Mouse (Mus musculus) midbrain, embryonic 14.5 days (tissue): Measurements from ENCODE around the gene Exoc3l. TPM values are rescaled to one million over a fixed set of nuclear protein-coding genes. Genes with fewer than 3 reads are reported as not detected.

Source experiments
- ATAC-seq: fragments of 200-750 bp; cut with Nextera tagmentation; 2 replicates; pipeline ENCODE4 v1.8.0; 2017; ENCODE audit warnings: moderate number of reproducible peaks, moderate library complexity; ENCODE audit not compliant: low FRiP score, low TSS enrichment
- DNase-seq: peaks from one replicate; pipeline ENCODE4 v3.0.0-alpha.2; 2015
- H3K27ac ChIP-seq: fragments of 300-500 bp; sonication (generic); replicated peaks from 2 replicates; pipeline ENCODE4 v1.5.1; 2014; ENCODE audit warnings: mild to moderate bottlenecking, low read depth, low read length, moderate library complexity
- H3K27me3 ChIP-seq: fragments of 300-500 bp; sonication (generic); 2 replicates; pipeline ENCODE4 v1.6.1; 2014; ENCODE audit warnings: low read length, control low read depth, mixed read lengths; ENCODE audit not compliant: control insufficient read depth, insufficient read depth
- H3K36me3 ChIP-seq: fragments of 300-500 bp; sonication (generic); 2 replicates; pipeline ENCODE4 v1.6.1; 2014; ENCODE audit warnings: low read length, control low read depth; ENCODE audit not compliant: control insufficient read depth, insufficient read depth
- H3K4me1 ChIP-seq: fragments of 300-500 bp; sonication (generic); 2 replicates; pipeline ENCODE4 v1.6.1; 2014; ENCODE audit warnings: mild to moderate bottlenecking, antibody characterized with exemption, low read length, control low read depth; ENCODE audit not compliant: control insufficient read depth, insufficient read depth
- H3K4me2 ChIP-seq: fragments of 300-500 bp; sonication (generic); 2 replicates; pipeline ENCODE4 v1.6.1; 2014; ENCODE audit warnings: mild to moderate bottlenecking, low read length, moderate library complexity
- H3K4me3 ChIP-seq: fragments of 300-500 bp; sonication (generic); replicated peaks from 2 replicates; pipeline ENCODE4 v1.5.1; 2014; ENCODE audit warnings: low read depth, low read length
- H3K9ac ChIP-seq: fragments of 300-500 bp; sonication (generic); replicated peaks from 2 replicates; pipeline ENCODE4 v1.6.1; 2014; ENCODE audit warnings: mild to moderate bottlenecking, low read length, moderate library complexity
- H3K9me3 ChIP-seq: fragments of 300-500 bp; sonication (generic); 2 replicates; pipeline ENCODE4 v1.6.1; 2016; ENCODE audit warnings: low read length, control low read depth, mixed read lengths; ENCODE audit not compliant: control insufficient read depth
- WGBS: fragments of 180-500 bp; shearing (Covaris S2); extraction: QIAGEN DNeasy Blood & Tissue Kit; methylation state at CpG from one replicate; pipeline ENCODE4 v1.1.7; 2014; 5-methylcytosine and 5-hydroxymethylcytosine counted together
- polyA plus RNA-seq: library from polyadenylated mRNA; unstranded; fragments of >200 nt; fragmentation: Nextera tagmentation; extraction: Ambion mirVana; gene quantifications from 2 replicates; pipeline ENCODE4 v1.2.1, GENCODE M21; 2014

Exoc3l gene
- polyA plus RNA-seq, 1 experiment from 2014 or later, result 13.1 TPM

DNA sequence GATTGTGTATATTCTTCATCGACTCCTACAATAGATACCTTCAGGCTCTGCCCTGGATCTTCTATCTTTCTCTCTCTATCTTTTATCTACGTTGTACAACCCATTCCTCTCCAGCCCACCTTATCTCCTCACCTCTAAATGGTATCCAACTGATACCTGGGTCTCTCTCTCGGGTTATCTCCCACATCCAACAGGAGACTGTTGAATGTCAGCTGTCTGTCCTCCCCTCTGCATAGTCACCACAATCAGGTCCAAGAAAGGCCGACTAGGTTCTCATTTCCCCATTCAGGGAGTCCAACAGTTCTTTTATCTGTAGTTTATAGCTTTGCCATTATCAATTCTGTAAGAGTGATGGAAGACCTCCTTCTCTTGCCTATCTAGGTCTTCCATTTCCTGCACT, 13.7 kb downstream of the Exoc3l start:
- 91% methylated on average over 4 of the region's 4 CpGs for WGBS
- Histone ChIP-seq H3K4me2 (no peak overlapping the region), H3K4me1 (peaks cover 26% of the 10 kb centered on the region), H3K9ac (no peak overlapping the region), H3K4me3 (no peak overlapping the region), H3K36me3 (peaks cover 53% of the 10 kb centered on the region), H3K9me3 (no peaks in the 10 kb centered on the region), H3K27ac (no peak overlapping the region), H3K27me3 (peaks cover 27% of the 10 kb centered on the region)
- no peak for ATAC-seq
- no peak for DNase-seq

DNA sequence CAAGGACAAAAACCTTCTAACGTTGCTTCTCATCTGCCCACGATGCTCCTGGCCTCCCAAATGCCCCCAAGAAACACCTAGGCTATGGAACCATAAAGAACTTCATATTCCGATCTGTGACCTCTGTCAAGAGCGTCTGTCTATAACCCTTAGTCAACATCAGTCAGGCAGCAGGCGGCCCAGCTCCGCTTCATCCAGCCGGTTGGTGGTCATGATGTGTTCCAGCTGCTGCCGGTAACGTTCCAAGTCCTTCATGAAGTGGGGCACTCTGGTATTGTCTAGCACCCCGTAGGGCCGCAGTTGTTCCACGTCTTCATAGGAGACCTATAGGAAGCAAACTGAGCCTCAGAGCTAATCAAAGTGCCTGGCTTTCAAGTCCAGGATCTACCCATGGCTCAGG, 14.1 kb downstream of the Exoc3l start:
- WGBS, result 90% methylated on average over 12 of the region's 12 CpGs
- DNase-seq (no peak), ATAC-seq (no peak)
- no peak overlapping the region for H3K4me2 ChIP-seq
- H3K27me3 ChIP-seq, result peaks cover 31% of the 10 kb centered on the region
- peaks cover 53% of the 10 kb centered on the region for H3K36me3 ChIP-seq
- no peaks in the 10 kb centered on the region for H3K9me3 ChIP-seq
- no peak overlapping the region for H3K9ac ChIP-seq
- no peak overlapping the region for H3K27ac ChIP-seq
- peaks cover 22% of the 10 kb centered on the region for H3K4me1 ChIP-seq
- H3K4me3 ChIP-seq, result no peak overlapping the region

DNA sequence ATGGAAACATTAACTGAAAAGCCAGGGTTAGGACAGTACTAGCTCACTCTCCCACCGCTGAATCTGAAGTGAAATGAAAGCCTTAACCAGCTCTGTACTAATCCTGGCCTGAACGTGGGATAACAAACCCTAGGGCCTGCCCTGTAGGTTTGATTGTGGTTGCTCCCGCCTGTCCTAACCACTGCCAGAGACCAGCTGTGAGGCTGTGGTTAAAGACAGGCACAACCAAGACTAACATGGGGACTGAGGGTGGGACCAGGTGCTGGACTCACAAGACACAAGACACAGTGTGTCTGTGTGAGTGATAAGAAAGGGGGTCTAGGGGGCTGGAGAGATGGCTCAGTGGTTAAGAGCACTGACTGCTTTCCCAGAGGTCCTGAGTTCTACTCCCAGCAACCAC, 15.3 kb downstream of the Exoc3l start:
- no peak overlapping the region for H3K4me3 ChIP-seq
- DNase-seq (no peak), ATAC-seq (no peak)
- H3K9me3 ChIP-seq, result no peaks in the 10 kb centered on the region
- H3K27me3 ChIP-seq, result peaks cover 39% of the 10 kb centered on the region
- WGBS, result 62% methylated on average over 3 of the region's 3 CpGs
- peaks cover 18% of the 10 kb centered on the region; the same call in 1 of the 2 replicates for H3K4me1 ChIP-seq
- peaks cover 52% of the 10 kb centered on the region for H3K36me3 ChIP-seq
- no peak overlapping the region for H3K27ac ChIP-seq
- H3K9ac ChIP-seq, result no peak overlapping the region
- H3K4me2 ChIP-seq, result no peak overlapping the region

DNA sequence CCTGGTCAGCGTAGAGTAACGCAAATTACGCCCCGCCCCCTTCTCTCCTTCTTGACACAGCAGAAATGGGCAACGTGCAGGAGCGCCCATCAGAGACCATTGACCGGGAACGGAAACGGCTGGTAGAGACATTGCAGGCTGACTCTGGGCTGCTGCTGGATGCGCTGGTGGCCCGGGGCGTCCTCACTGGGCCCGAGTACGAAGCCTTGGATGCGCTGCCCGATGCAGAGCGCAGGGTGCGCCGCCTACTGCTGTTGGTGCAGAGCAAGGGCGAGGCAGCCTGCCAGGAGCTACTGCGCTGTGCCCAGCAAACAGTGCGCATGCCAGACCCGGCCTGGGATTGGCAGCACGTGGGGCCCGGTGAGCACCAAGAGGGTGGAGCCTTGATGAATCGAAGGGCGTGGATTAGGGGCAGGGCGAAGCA, 17.0 kb downstream of the Exoc3l start:
- H3K4me2 ChIP-seq, result peak overlapping the region; percentile 46
- 3% methylated on average over 28 of the region's 28 CpGs for WGBS
- no peaks in the 10 kb centered on the region for H3K9me3 ChIP-seq
- H3K36me3 ChIP-seq, result peaks cover 39% of the 10 kb centered on the region
- ATAC-seq, result peak; percentile 56
- H3K9ac ChIP-seq, result 0 out of 2 replicates have a peak overlapping the region, but pooled peaks have one; percentile 20
- H3K27ac ChIP-seq, result no peak overlapping the region
- peak; percentile 73 for DNase-seq
- H3K4me3 ChIP-seq, result no peak overlapping the region
- H3K4me1 ChIP-seq, result peaks cover 18% of the 10 kb centered on the region; the same call in 1 of the 2 replicates
- H3K27me3 ChIP-seq, result peaks cover 56% of the 10 kb centered on the region

DNA sequence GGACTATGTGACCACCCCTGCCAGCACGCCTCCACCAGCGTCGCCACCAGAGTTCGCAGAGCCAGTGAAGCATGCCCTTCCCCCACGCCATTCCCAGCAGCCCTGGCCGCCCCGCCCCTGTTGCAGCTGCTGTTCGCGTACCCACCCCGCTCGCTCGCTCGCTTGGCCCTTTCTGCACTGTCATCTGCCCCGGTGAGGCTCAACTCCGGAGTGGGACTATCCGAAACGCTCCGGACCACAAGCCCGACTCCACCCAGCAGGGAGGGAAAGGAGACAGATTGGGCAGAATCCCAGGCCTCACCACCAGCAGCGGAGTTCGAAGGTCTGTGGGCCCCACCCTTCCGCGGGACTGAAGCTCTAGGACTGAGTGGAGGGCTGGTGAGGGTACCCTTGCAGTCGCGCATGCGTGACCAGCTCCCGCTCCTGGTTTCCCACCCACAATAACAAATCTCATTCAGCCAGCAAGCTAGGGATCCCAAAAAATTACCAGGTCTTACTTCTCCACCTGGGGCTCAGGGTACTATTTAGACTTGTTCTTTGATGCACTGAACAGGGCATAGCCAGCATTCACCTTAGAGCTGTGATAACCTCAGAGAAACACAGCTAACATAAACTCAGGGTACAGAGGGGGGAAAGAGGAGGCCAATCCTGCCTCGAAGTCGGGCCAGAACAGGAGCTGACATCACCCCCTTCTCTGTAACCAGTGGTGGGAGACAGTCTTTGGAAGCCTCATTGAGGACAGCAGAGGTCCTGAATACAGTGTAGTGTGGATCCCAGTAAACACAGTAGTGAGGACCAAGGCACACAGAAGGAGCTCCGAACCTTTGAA, 19.4 kb downstream of the Exoc3l start:
- Histone ChIP-seq H3K36me3 (peaks cover 16% of the 10 kb centered on the region), H3K27me3 (peaks cover 79% of the 10 kb centered on the region), H3K4me1 (peaks cover 18% of the 10 kb centered on the region; the same call in 1 of the 2 replicates), H3K9me3 (no peaks in the 10 kb centered on the region), H3K4me3 (peak overlapping the region; percentile 42), H3K9ac (peak overlapping the region; percentile 59), H3K27ac (no peak overlapping the region), H3K4me2 (peak overlapping the region; percentile 72)
- ATAC-seq, result peak; percentile 69
- DNase-seq, result peak; percentile 82
- WGBS, result 2% methylated on average over 30 of the region's 30 CpGs

DNA sequence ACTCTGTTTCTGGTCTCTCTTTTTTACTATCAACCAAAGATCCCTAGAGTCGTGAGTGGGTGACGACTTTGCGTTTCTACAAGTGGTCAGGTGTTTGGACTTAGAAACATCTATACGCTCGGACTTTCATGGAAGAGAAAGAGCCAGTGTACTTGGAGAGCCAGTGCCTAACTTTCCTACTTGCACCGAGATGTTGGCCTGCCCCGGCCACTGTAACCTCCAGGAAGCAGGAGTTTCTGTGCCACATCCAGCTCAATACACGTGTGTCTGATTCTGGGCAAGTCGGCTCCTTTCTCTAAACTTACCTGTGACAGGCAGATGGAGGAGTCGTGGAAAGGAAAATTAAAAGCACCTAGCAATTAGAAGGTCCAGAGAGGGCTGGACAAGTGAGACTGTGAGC, 20.1 kb downstream of the Exoc3l start, which contains the start of gene Nol3:
Gene Nol3 (plus strand): TSS at position 301 of the 400 bp plus-strand sequence.
- 5% methylated on average over 10 of the region's 10 CpGs for WGBS
- Histone ChIP-seq H3K9me3 (no peaks in the 10 kb centered on the region), H3K4me1 (peaks cover 18% of the 10 kb centered on the region; the same call in 1 of the 2 replicates), H3K36me3 (peaks cover 12% of the 10 kb centered on the region; the same call in 1 of the 2 replicates), H3K27ac (no peak within 1 kb of the TSS), H3K27me3 (peaks cover 86% of the 10 kb centered on the region), H3K9ac (peak within 1 kb of the TSS; percentile 59), H3K4me2 (peak within 1 kb of the TSS; percentile 72), H3K4me3 (peak within 1 kb of the TSS; percentile 42)
- DNase-seq (no peak), ATAC-seq (no peak)

DNA sequence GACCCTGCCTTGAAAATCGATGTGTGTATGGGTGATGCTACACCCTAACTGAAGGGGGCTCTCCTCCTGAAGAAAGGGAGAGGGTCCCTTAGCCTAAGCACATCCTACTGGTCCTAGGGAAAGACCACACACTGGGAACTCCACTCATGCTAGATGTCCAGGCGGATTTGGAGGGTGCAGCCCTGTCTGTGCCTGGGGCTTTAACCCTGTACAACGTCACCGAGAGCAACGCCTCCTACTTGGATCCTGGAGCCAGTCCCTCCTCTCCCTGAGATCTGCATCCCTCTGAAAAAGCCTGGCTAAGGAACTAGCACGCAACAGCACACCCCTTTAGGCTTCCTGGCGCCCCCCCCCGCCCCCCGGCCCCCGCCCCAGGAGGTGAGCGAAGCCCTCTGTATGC, 20.5 kb downstream of the Exoc3l start:
- WGBS, result 9% methylated on average over 11 of the region's 11 CpGs
- Histone ChIP-seq H3K36me3 (peaks cover 8% of the 10 kb centered on the region; the same call in 1 of the 2 replicates), H3K9me3 (no peaks in the 10 kb centered on the region), H3K9ac (no peak overlapping the region), H3K27me3 (peaks cover 88% of the 10 kb centered on the region), H3K4me1 (peaks cover 18% of the 10 kb centered on the region; the same call in 1 of the 2 replicates), H3K27ac (no peak overlapping the region), H3K4me3 (no peak overlapping the region), H3K4me2 (peak overlapping the region; percentile 72)
- no peak for DNase-seq
- ATAC-seq, result no peak

DNA sequence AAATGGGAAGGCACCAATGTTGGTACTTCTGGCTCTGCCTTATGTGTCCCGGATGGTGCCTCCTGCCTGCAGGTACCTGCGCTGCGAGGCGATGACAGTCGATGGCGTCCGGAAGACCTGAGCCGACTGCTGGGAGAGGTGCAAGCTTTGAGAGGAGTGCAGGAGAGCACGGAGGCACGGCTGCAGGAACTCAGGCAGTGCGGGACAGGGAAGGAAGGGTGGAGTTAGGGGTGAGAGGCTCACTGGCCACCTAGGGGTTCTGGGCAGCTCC, 25.1 kb downstream of the Exoc3l start:
- H3K4me2 ChIP-seq, result peak overlapping the region; percentile 28; the same call in 1 of the 2 replicates
- H3K4me1 ChIP-seq, result peaks cover 20% of the 10 kb centered on the region
- H3K27ac ChIP-seq, result no peak overlapping the region
- DNase-seq (no peak), ATAC-seq (no peak)
- H3K4me3 ChIP-seq, result no peak overlapping the region
- no peaks in the 10 kb centered on the region for H3K36me3 ChIP-seq
- no peak overlapping the region for H3K9ac ChIP-seq
- 3% methylated on average over 11 of the region's 11 CpGs for WGBS
- peaks cover 99% of the 10 kb centered on the region for H3K27me3 ChIP-seq
- no peaks in the 10 kb centered on the region for H3K9me3 ChIP-seq
